19 mouse cellular contexts compared by ENCODE assay signal in genomic region chr1:171424638-171425037, GRCm38 (mm10). TPM values are rescaled to one million over a fixed set of nuclear protein-coding genes. Genes with fewer than 3 reads are reported as not detected.
DNase-seq lines count a peak whose midpoint lies in the region; ATAC-seq and TF ChIP-seq lines count a peak whose summit lies in the region.
"Had no signal": no experiment of that assay in that cellular context is flagged by ENCODE, and none has a peak within 500 bp of the region (broad histone marks: within the 10 kb centered on the region; RNA-seq: fewer than 3 reads in every experiment).

No protein-coding gene starts in this region.

- H3K36me3 ChIP-seq in heart, adult 2 months (ENCODE audit: control insufficient read depth, insufficient read depth, low read length) = no peaks in the 10 kb centered on the region; the same call in 1 of the 2 replicates
- H3K36me3 ChIP-seq in liver, adult 2 months (ENCODE audit: control insufficient read depth, insufficient read depth, low read length) = no peaks in the 10 kb centered on the region
- H3K36me3 ChIP-seq in intestine, postnatal 0 days (ENCODE audit: control insufficient read depth, insufficient read depth) = peaks cover 11% of the 10 kb centered on the region
- peaks cover 2% of the 10 kb centered on the region; the same call in 1 of the 2 replicates for H3K36me3 ChIP-seq in stomach, postnatal 0 days (ENCODE audit: control insufficient read depth, insufficient read depth, low read length)
- H3K36me3 ChIP-seq in forebrain, embryonic 11.5 days (ENCODE audit: control insufficient read depth, insufficient read depth, low read length) = no peaks in the 10 kb centered on the region

- no peak overlapping the region for H3K4me3 ChIP-seq in heart, adult 2 months
- no peak overlapping the region for H3K4me3 ChIP-seq in liver, adult 2 months (ENCODE audit: insufficient read depth, low read depth, low read length)
- no peak overlapping the region for H3K4me3 ChIP-seq in intestine, postnatal 0 days (ENCODE audit: low read depth, low read length)
- H3K4me3 ChIP-seq in stomach, postnatal 0 days (ENCODE audit: low read depth, low read length) = no peak overlapping the region
- H3K4me3 ChIP-seq in forebrain, embryonic 11.5 days (ENCODE audit: low read depth, low read length) = no peak overlapping the region
- H3K4me3 ChIP-seq: embryonic facial prominence, embryonic 13.5 days; forebrain, embryonic 15.5 days; kidney, embryonic 15.5 days; lung, embryonic 15.5 days; midbrain, embryonic 12.5 days had no signal

- ATAC-seq in intestine, postnatal 0 days = peak; percentile 59; the same call in 1 of the 2 replicates
- ATAC-seq in stomach, postnatal 0 days (ENCODE audit: low FRiP score, low TSS enrichment) = peak; percentile 27; the same call in 1 of the 2 replicates
- ATAC-seq in forebrain, embryonic 11.5 days (replicated peaks; ENCODE audit: low FRiP score) = no peak
- ATAC-seq: activated CD4-positive, CD25-positive, alpha-beta regulatory T cell, adult 4 months; CD4-positive, CD25-positive, alpha-beta regulatory T cell, adult 4 months; forebrain, embryonic 15.5 days had no signal

- intact Hi-C loops in heart, adult 2 months (cut with DNase I) = no loop called here

- H3K79me2 ChIP-seq in heart, adult 2 months (replicated peaks; ENCODE audit: control insufficient read depth, insufficient read depth, low read length) = no peaks in the 10 kb centered on the region
- no peaks in the 10 kb centered on the region for H3K79me2 ChIP-seq in liver, adult 2 months (ENCODE audit: control insufficient read depth, insufficient read depth, low read length)

- peak overlapping the region; percentile 35; the same call in 1 of the 2 replicates for H3K4me2 ChIP-seq in intestine, postnatal 0 days (replicated peaks; ENCODE audit: low read depth)
- no peak overlapping the region for H3K4me2 ChIP-seq in stomach, postnatal 0 days (replicated peaks; ENCODE audit: low read depth)
- H3K4me2 ChIP-seq in forebrain, embryonic 11.5 days (ENCODE audit: low read depth, low read length, severe bottlenecking) = no peak overlapping the region
- H3K4me2 ChIP-seq: embryonic facial prominence, embryonic 13.5 days; forebrain, embryonic 15.5 days; kidney, embryonic 15.5 days; lung, embryonic 15.5 days; midbrain, embryonic 12.5 days had no signal

- H3K27ac ChIP-seq in heart, adult 2 months = peak overlapping the region; percentile 4; the same call in 1 of the 2 replicates
- H3K27ac ChIP-seq in liver, adult 2 months (replicated peaks; ENCODE audit: insufficient read depth, low read depth, low read length) = peak overlapping the region; percentile 20; the same call in 1 of the 2 replicates
- no peak overlapping the region for H3K27ac ChIP-seq in intestine, postnatal 0 days (ENCODE audit: low read depth, low read length)
- no peak overlapping the region; the same call in 1 of the 2 replicates for H3K27ac ChIP-seq in stomach, postnatal 0 days (replicated peaks)
- H3K27ac ChIP-seq in forebrain, embryonic 11.5 days (ENCODE audit: low read depth, low read length) = no peak overlapping the region
- H3K27ac ChIP-seq: embryonic facial prominence, embryonic 13.5 days; forebrain, embryonic 15.5 days; kidney, embryonic 15.5 days; lung, embryonic 15.5 days; midbrain, embryonic 12.5 days had no signal

- peaks cover 3% of the 10 kb centered on the region; the same call in 1 of the 2 replicates for H3K4me1 ChIP-seq in heart, adult 2 months (ENCODE audit: control insufficient read depth, insufficient read depth, low read length)
- peaks cover 3% of the 10 kb centered on the region; the same call in 1 of the 2 replicates for H3K4me1 ChIP-seq in liver, adult 2 months (ENCODE audit: control insufficient read depth, insufficient read depth, low read length)
- no peaks in the 10 kb centered on the region for H3K4me1 ChIP-seq in intestine, postnatal 0 days (replicated peaks; ENCODE audit: control insufficient read depth, insufficient read depth, low read length)
- 0 out of 2 replicates have a peak, but pooled peaks cover 4% of the 10 kb centered on the region for H3K4me1 ChIP-seq in stomach, postnatal 0 days (replicated peaks; ENCODE audit: control insufficient read depth, insufficient read depth)
- no peaks in the 10 kb centered on the region for H3K4me1 ChIP-seq in forebrain, embryonic 11.5 days (replicated peaks; ENCODE audit: control insufficient read depth, insufficient read depth, low read length)
- H3K4me1 ChIP-seq: embryonic facial prominence, embryonic 13.5 days; forebrain, embryonic 15.5 days; midbrain, embryonic 12.5 days had no signal

- no peaks in the 10 kb centered on the region for H3K9me3 ChIP-seq in intestine, postnatal 0 days (ENCODE audit: control insufficient read depth)
- H3K9me3 ChIP-seq in stomach, postnatal 0 days (ENCODE audit: control insufficient read depth, low read length) = no peaks in the 10 kb centered on the region
- H3K9me3 ChIP-seq in forebrain, embryonic 11.5 days (ENCODE audit: control insufficient read depth, low read length) = no peaks in the 10 kb centered on the region
- H3K9me3 ChIP-seq: embryonic facial prominence, embryonic 13.5 days; forebrain, embryonic 15.5 days; kidney, embryonic 15.5 days; lung, embryonic 15.5 days; midbrain, embryonic 12.5 days had no signal

- no peak for TF ChIP-seq EP300 in heart, adult 2 months (IDR thresholded peaks at IDR 0.05; ENCODE audit: insufficient read depth, low read depth, low read length)
- TF ChIP-seq EP300 in stomach, postnatal 0 days (optimal IDR thresholded peaks at IDR 0.05) = no peak

- no peak overlapping the region for H3K9ac ChIP-seq in heart, adult 2 months (ENCODE audit: low read depth, low read length)
- no peak overlapping the region for H3K9ac ChIP-seq in liver, adult 2 months (ENCODE audit: low read depth, low read length)
- H3K9ac ChIP-seq in intestine, postnatal 0 days (ENCODE audit: low read depth, low read length) = no peak overlapping the region
- H3K9ac ChIP-seq in stomach, postnatal 0 days (ENCODE audit: low read length) = no peak overlapping the region
- H3K9ac ChIP-seq in forebrain, embryonic 11.5 days (ENCODE audit: low read length) = no peak overlapping the region
- H3K9ac ChIP-seq: embryonic facial prominence, embryonic 13.5 days; forebrain, embryonic 15.5 days; kidney, embryonic 15.5 days; lung, embryonic 15.5 days; midbrain, embryonic 12.5 days had no signal

- no peak for TF ChIP-seq POLR2A in heart, adult 2 months (IDR thresholded peaks at IDR 0.05; ENCODE audit: insufficient read depth, low read depth, low read length)
- TF ChIP-seq POLR2A in liver, adult 2 months (IDR thresholded peaks at IDR 0.05; ENCODE audit: extremely low read depth, insufficient read depth, low read length) = no peak

- no peak for DNase-seq in heart, adult 2 months
- no peak for DNase-seq in heart, adult 18-20 months
- DNase-seq in liver, adult 2 months (ENCODE audit: extremely low read depth, low read depth, low spot score) = no peak
- no peak for DNase-seq in liver
- no peak for DNase-seq in stomach, postnatal 0 days (ENCODE audit: low spot score)
- DNase-seq in forebrain, embryonic 11.5 days (ENCODE audit: low spot score) = no peak
- DNase-seq: cerebellum, postnatal 14 days; gastrocnemius, postnatal 25 days; layer of hippocampus, adult 9-11 months; right cerebral cortex, postnatal 4 days; thymus, postnatal 14 days had no signal

- WGBS in heart, adult 2 months = 27% methylated on average over 5 of the region's 5 CpGs
- 11% methylated on average over 5 of the region's 5 CpGs for WGBS in liver, adult 2 months
- WGBS in intestine, postnatal 0 days = 27% methylated on average over 5 of the region's 5 CpGs
- WGBS in stomach, postnatal 0 days = 31% methylated on average over 5 of the region's 5 CpGs
- 77% methylated on average over 5 of the region's 5 CpGs for WGBS in forebrain, embryonic 11.5 days

- no peaks in the 10 kb centered on the region for H3K27me3 ChIP-seq in heart, adult 2 months (ENCODE audit: control insufficient read depth, insufficient read depth, low read length)
- H3K27me3 ChIP-seq in liver, adult 2 months (ENCODE audit: control insufficient read depth, insufficient read depth, low read length) = no peaks in the 10 kb centered on the region
- no peaks in the 10 kb centered on the region for H3K27me3 ChIP-seq in intestine, postnatal 0 days (replicated peaks; ENCODE audit: control insufficient read depth, insufficient read depth, low read length)
- H3K27me3 ChIP-seq in stomach, postnatal 0 days (ENCODE audit: control insufficient read depth, insufficient read depth, low read length) = no peaks in the 10 kb centered on the region
- no peaks in the 10 kb centered on the region for H3K27me3 ChIP-seq in forebrain, embryonic 11.5 days (ENCODE audit: control insufficient read depth, insufficient read depth, low read length)
- H3K27me3 ChIP-seq: embryonic facial prominence, embryonic 13.5 days; forebrain, embryonic 15.5 days; kidney, embryonic 15.5 days; lung, embryonic 15.5 days had no signal

- no peak for TF ChIP-seq CTCF in heart, adult 2 months (IDR thresholded peaks at IDR 0.05)
- no peak for TF ChIP-seq CTCF in liver, adult 2 months (IDR thresholded peaks at IDR 0.05; ENCODE audit: low read depth, low read length)
- TF ChIP-seq CTCF in intestine, postnatal 0 days (IDR thresholded peaks at IDR 0.05; ENCODE audit: low read depth) = no peak
- no peak for TF ChIP-seq CTCF in stomach, postnatal 0 days (IDR thresholded peaks at IDR 0.05; ENCODE audit: low read depth)

RNA-seq across cellular contexts. Expression of gene Tstd1, which starts 6.0 kb away (rescaled TPM):
- total RNA-seq in heart, adult 2 months (2021) = 1 to 10 TPM; 1.3 to 1.8 TPM
- polyA plus RNA-seq in heart, adult 2 months (2012; rRNA removed) = 2.2 and 3.1 TPM in 2 replicates
- 1 to 10 TPM in 1 of 2 experiments, not detected in 1; 1.6 TPM for total RNA-seq in heart, adult 18-20 months (2021)
- 26.6 and 27.8 TPM in 2 replicates for total RNA-seq in liver, adult 2 months (2014; rRNA removed)
- polyA plus RNA-seq in liver, adult 2 months (2012; rRNA removed) = 50.6 and 57.2 TPM in 2 replicates
- polyA plus RNA-seq in intestine, postnatal 0 days (2015; fragmentation: Nextera tagmentation; extraction: Ambion mirVana) = 1.7 and 2.8 TPM in 2 replicates
- 3.7 and 3.8 TPM in 2 replicates for polyA plus RNA-seq in stomach, postnatal 0 days (2015; fragmentation: Nextera tagmentation; extraction: Ambion mirVana)
- polyA plus RNA-seq in forebrain, embryonic 11.5 days (2014; fragmentation: Nextera tagmentation; extraction: Ambion mirVana) = 4.1 and 5.6 TPM in 2 replicates

RNA-seq across cellular contexts. Expression of gene F11r, which starts 12.7 kb away (rescaled TPM):
- 10 to 100 TPM; 32.9 to 36.1 TPM for total RNA-seq in heart, adult 2 months (2021)
- polyA plus RNA-seq in heart, adult 2 months (2012; rRNA removed) = 47.5 and 58.3 TPM in 2 replicates
- 10 to 100 TPM; 33.3 to 34.1 TPM for total RNA-seq in heart, adult 18-20 months (2021)
- total RNA-seq in liver, adult 2 months (2014; rRNA removed) = 39.1 and 56.8 TPM in 2 replicates
- 47.7 and 60.4 TPM in 2 replicates for polyA plus RNA-seq in liver, adult 2 months (2012; rRNA removed)
- polyA plus RNA-seq in intestine, postnatal 0 days (2015; fragmentation: Nextera tagmentation; extraction: Ambion mirVana) = 72.5 and 83.1 TPM in 2 replicates
- polyA plus RNA-seq in stomach, postnatal 0 days (2015; fragmentation: Nextera tagmentation; extraction: Ambion mirVana) = 95.8 and 113 TPM in 2 replicates
- polyA plus RNA-seq in forebrain, embryonic 11.5 days (2014; fragmentation: Nextera tagmentation; extraction: Ambion mirVana) = 12.8 and 13.4 TPM in 2 replicates

RNA-seq across cellular contexts. Expression of gene Usf1, which starts 13.5 kb away (rescaled TPM):
- total RNA-seq in heart, adult 2 months (2021) = 10 to 100 TPM; 38.4 to 46.6 TPM
- 47.8 and 64.2 TPM in 2 replicates for polyA plus RNA-seq in heart, adult 2 months (2012; rRNA removed)
- 10 to 100 TPM; 40.1 to 42.5 TPM for total RNA-seq in heart, adult 18-20 months (2021)
- 27.2 and 33.7 TPM in 2 replicates for total RNA-seq in liver, adult 2 months (2014; rRNA removed)
- 39.4 and 44.7 TPM in 2 replicates for polyA plus RNA-seq in liver, adult 2 months (2012; rRNA removed)
- 35.1 and 36.5 TPM in 2 replicates for polyA plus RNA-seq in intestine, postnatal 0 days (2015; fragmentation: Nextera tagmentation; extraction: Ambion mirVana)
- polyA plus RNA-seq in stomach, postnatal 0 days (2015; fragmentation: Nextera tagmentation; extraction: Ambion mirVana) = 39.1 and 41.6 TPM in 2 replicates
- 152 and 170 TPM in 2 replicates for polyA plus RNA-seq in forebrain, embryonic 11.5 days (2014; fragmentation: Nextera tagmentation; extraction: Ambion mirVana)

RNA-seq across cellular contexts. Expression of gene Arhgap30, which starts 35.9 kb away (rescaled TPM):
- total RNA-seq in heart, adult 2 months (2021) = 1 to 10 TPM; 2.3 to 2.4 TPM
- 2.6 and 3.2 TPM in 2 replicates for polyA plus RNA-seq in heart, adult 2 months (2012; rRNA removed)
- 1 to 10 TPM; 2.7 to 5.0 TPM for total RNA-seq in heart, adult 18-20 months (2021)
- 2.4 and 2.8 TPM in 2 replicates for total RNA-seq in liver, adult 2 months (2014; rRNA removed)
- polyA plus RNA-seq in liver, adult 2 months (2012; rRNA removed) = 1.3 and 2.0 TPM in 2 replicates
- polyA plus RNA-seq in intestine, postnatal 0 days (2015; fragmentation: Nextera tagmentation; extraction: Ambion mirVana) = 1.3 TPM in 2 replicates
- 1.1 and 1.2 TPM in 2 replicates for polyA plus RNA-seq in stomach, postnatal 0 days (2015; fragmentation: Nextera tagmentation; extraction: Ambion mirVana)
- polyA plus RNA-seq in forebrain, embryonic 11.5 days (2014; fragmentation: Nextera tagmentation; extraction: Ambion mirVana) = 0.49 and 0.53 TPM in 2 replicates

RNA-seq across cellular contexts. Expression of gene Nectin4, which starts 54.7 kb away (rescaled TPM):
- under 1 TPM; 0.13 to 0.23 TPM for total RNA-seq in heart, adult 2 months (2021)
- 0.21 and 0.29 TPM in 2 replicates for polyA plus RNA-seq in heart, adult 2 months (2012; rRNA removed)
- under 1 TPM; 0.15 to 0.18 TPM for total RNA-seq in heart, adult 18-20 months (2021)
- 0.09 and 0.20 TPM in 2 replicates for total RNA-seq in liver, adult 2 months (2014; rRNA removed)
- 0.09 and 0.16 TPM in 2 replicates for polyA plus RNA-seq in liver, adult 2 months (2012; rRNA removed)
- polyA plus RNA-seq in intestine, postnatal 0 days (2015; fragmentation: Nextera tagmentation; extraction: Ambion mirVana) = 0.38 and 0.48 TPM in 2 replicates
- 45.5 and 48.2 TPM in 2 replicates for polyA plus RNA-seq in stomach, postnatal 0 days (2015; fragmentation: Nextera tagmentation; extraction: Ambion mirVana)
- 0.90 and 1.2 TPM in 2 replicates for polyA plus RNA-seq in forebrain, embryonic 11.5 days (2014; fragmentation: Nextera tagmentation; extraction: Ambion mirVana)
- total RNA-seq: gastrocnemius, postnatal 25 days had no signal

Comparison
In these comparisons a context has a peak if more than half of its experiments do, and no peak if none do; other contexts are left out.
1. H3K27ac ChIP-seq: peak in heart, adult 2 months (single experiment) and liver, adult 2 months (single experiment); none in intestine, postnatal 0 days (single experiment), stomach, postnatal 0 days (single experiment) and forebrain, embryonic 11.5 days (single experiment).